Mouse (Mus musculus): Measurements from ENCODE around the gene AC170998.1. TPM values are rescaled to one million over a fixed set of nuclear protein-coding genes. Genes with fewer than 3 reads are reported as not detected.

Gene AC170998.1
- 0.90 and 1.1 TPM in 2 replicates for polyA plus RNA-seq (2015; fragmentation: Nextera tagmentation; extraction: Ambion mirVana)

DNA sequence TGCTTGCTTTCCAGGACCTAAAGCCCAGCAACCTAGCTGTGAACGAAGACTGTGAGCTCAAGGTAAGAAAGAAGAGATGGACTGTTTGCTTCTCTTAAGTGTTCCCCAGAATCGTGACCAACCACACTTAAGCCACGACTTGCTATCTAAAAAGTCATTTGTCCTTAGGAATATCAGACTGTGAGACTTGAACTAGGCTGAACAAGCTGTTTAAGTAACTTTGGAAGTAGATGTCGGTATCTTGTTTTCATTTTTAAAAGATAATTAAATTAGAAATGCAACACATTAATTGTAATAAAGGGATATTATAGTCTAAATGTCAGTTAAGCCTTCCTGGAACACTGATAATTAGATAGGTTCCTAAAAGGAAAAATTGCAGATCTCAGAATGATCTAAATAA is at the start of gene AC170998.1:
TSS of gene AC170998.1 (plus strand) at position 301 of the 400 bp plus-strand sequence.

DNA sequence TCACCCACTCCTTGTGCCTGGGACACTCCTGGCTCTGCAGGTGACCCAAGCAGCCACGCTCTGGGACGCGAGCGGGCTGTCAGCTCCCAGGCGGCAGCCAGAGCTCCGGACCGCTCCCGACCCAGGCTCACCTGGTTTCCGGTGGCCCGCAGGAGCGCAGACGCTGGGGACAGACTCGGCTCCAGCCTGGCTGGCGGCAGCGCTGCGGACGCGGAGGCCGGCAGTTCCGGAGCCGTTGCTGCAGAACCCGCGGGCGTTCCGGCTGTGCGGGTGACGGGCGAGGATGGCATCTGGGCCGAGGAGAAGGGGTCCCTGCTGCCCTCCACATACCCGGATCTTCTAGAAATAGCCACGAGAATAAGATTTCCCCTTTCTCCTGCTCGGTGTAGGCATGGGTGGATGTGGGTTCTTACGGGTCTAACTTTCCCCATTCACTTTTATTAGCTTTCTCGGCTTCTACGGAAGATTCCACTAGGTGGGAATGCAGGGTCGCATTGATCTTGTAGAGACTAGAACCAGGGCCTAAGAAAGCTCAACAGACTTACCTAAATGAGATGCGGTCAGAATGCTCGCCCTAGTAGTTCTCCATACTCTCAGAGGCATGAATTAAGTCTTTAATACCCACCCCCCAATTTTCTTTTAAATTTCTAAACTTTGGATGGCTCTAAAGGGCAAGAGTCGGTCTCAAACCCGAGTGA is 36.1 kb upstream of the AC170998.1 start, which contains the start of gene Slc26a8:
TSS of gene Slc26a8 (minus strand) at position 648 of the 698 bp plus-strand sequence.

DNA sequence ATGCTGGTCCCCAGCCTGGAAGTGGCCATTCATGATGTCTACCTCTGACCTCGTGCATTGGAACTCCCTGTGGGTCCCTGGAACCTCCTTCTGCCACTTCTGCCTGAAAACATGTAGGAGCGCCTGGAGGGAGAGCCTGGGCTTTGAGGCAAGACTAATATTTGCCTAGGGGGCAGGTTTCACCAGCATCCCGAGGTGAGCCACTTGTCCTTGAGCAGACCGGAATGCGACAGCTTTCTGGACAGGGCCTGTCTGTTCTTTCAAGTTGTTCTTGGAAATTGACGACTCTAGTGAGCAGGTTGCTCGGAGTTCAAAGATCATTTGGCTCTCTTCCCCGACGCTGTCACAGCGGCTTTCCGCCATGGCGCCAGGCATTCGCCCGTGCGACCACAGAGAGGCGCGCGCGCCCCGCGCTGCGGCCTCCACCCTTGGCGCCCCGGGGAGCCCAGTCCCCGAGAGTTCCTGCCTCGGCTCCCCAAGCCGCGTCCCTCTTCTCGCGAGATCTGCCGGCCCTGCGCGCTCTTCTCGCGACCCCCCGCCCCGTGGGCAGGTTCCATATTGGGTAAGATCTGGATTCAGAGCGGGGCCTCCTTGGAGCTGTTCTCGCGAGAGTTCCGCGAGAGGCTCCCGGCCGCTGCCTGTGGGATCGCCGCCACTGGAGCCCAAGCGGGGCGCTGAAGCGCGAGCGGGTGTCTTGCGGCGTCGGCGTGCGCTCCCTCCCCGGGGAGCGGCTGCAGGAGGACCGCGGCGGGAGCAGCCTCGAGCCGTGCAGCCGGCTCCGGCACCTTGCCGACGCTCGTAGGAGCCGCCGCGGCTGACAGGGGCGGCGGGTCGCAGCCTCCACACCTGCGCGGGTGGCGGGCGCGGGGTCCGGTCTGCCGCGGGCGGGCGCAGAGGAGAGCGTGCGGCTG is 34.9 kb upstream of the AC170998.1 start, which contains the start of gene Mapk14:
TSS of gene Mapk14 (plus strand) at position 554 of the 911 bp plus-strand sequence.

DNA sequence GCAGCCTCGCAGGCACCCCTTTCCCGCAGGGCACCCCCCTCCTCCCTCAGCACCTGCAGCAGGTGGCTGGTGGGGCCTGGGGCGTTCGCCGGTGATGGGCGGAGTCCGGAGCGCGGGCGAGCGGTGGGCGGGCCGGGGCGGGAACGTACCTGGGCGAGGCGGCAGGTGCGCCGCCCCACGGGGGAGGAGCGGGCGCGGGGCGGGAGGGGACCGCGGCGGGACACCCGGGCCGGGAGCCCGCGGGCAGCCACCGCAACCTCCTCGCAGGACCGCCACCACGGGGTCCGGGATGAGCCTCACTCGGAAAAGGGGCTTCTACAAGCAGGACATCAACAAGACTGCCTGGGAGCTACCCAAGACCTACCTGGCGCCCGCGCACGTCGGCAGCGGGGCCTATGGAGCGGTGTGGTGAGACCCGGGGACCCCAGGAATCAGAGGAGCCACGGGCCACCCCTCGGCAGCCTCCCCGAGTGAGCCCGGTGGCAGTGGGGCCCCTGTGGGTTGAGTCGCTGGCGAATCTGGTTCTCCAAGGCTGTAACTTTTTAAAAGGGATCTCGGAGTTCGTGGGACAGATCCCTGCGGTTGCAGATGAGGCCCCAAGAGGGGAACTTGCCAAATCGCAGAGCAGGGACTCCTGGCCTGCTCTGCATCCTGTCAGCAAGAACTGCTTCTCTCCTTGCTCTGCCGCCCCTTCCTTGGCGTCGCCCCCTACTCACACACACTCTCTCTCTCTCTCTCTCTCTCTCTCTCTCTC is 43.4 kb downstream of the AC170998.1 start, which contains the start of gene Mapk13:
TSS of gene Mapk13 (plus strand) at position 177 of the 754 bp plus-strand sequence.

Other genes starting within 250 kb of the AC170998.1 start
- gene Fkbp5, start 208.6 kb upstream of the AC170998.1 start, polyA plus RNA-seq (2015; fragmentation: Nextera tagmentation; extraction: Ambion mirVana) = 6.8 and 9.6 TPM in 2 replicates
- not detected in 2 replicates for gene Armc12, start 195.3 kb upstream of the AC170998.1 start, polyA plus RNA-seq (2015; fragmentation: Nextera tagmentation; extraction: Ambion mirVana)
- not detected in 2 replicates for gene Clpsl2, start 176.7 kb upstream of the AC170998.1 start, polyA plus RNA-seq (2015; fragmentation: Nextera tagmentation; extraction: Ambion mirVana)
- gene Clps, start 165.3 kb upstream of the AC170998.1 start, polyA plus RNA-seq (2015; fragmentation: Nextera tagmentation; extraction: Ambion mirVana) = not detected in 2 replicates
- 0.09 and 0.19 TPM in 2 replicates for gene Lhfpl5, start 150.4 kb upstream of the AC170998.1 start, polyA plus RNA-seq (2015; fragmentation: Nextera tagmentation; extraction: Ambion mirVana)
- 19.8 and 30.8 TPM in 2 replicates for gene Srpk1, start 103.4 kb upstream of the AC170998.1 start, polyA plus RNA-seq (2015; fragmentation: Nextera tagmentation; extraction: Ambion mirVana)
- gene Slc26a8, start 35.9 kb upstream of the AC170998.1 start, polyA plus RNA-seq (2015; fragmentation: Nextera tagmentation; extraction: Ambion mirVana) = 0.77 and 1.0 TPM in 2 replicates
- gene Mapk14, start 34.8 kb upstream of the AC170998.1 start, polyA plus RNA-seq (2015; fragmentation: Nextera tagmentation; extraction: Ambion mirVana) = 28.2 and 28.5 TPM in 2 replicates
- 0.97 and 5.9 TPM in 2 replicates for gene Mapk13, start 43.2 kb downstream of the AC170998.1 start, polyA plus RNA-seq (2015; fragmentation: Nextera tagmentation; extraction: Ambion mirVana)
- 3.0 and 3.4 TPM in 2 replicates for gene Brpf3, start 75.0 kb downstream of the AC170998.1 start, polyA plus RNA-seq (2015; fragmentation: Nextera tagmentation; extraction: Ambion mirVana)
- gene Pnpla1, start 132.3 kb downstream of the AC170998.1 start, polyA plus RNA-seq (2015; fragmentation: Nextera tagmentation; extraction: Ambion mirVana) = 0.63 TPM in 1 of 2 replicates, not detected in the other
- 0.06 and 0.07 TPM in 2 replicates for gene 4930539E08Rik, start 189.2 kb downstream of the AC170998.1 start, polyA plus RNA-seq (2015; fragmentation: Nextera tagmentation; extraction: Ambion mirVana)
- 0.44 and 0.45 TPM in 2 replicates for gene Pxt1, start 217.8 kb downstream of the AC170998.1 start, polyA plus RNA-seq (2015; fragmentation: Nextera tagmentation; extraction: Ambion mirVana)
- gene Kctd20, start 225.9 kb downstream of the AC170998.1 start, polyA plus RNA-seq (2015; fragmentation: Nextera tagmentation; extraction: Ambion mirVana) = 37.8 and 40.0 TPM in 2 replicates